Mouse (Mus musculus): ENCODE data around the gene 1600014C23Rik.

DNA sequence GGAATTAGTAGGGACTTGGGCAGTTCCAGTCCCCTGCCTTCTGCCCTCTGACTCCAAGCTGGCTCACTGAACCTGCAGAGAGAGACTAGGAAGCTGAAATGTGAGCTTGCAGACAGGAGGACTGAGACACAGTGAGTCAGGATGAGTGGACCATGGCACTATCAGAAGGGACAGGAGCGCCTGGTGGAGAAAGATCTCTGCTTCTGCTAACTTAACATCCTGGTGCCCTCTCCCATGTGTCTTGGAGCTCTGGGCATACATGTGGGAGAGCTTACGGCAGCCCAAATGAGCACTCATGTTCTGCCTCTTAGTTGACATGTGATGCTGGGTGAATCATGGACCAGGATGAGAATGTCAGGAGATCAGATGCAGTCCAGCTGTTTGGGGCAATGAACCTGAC lies 12.0 kb upstream of the 1600014C23Rik start:
- no peak for TF ChIP-seq CTCF (IDR thresholded peaks at IDR 0.05; ENCODE audit: low read depth, low read length)
- TF ChIP-seq POLR2A (IDR thresholded peaks at IDR 0.05; ENCODE audit: borderline replicate concordance, low read depth, low read length), result no peak

Measured in bone marrow macrophage, adult 2 months (primary cell).